Mouse (Mus musculus) MEL (cell line): Measurements from ENCODE around the gene Arhgef2. TPM values are rescaled to one million over a fixed set of nuclear protein-coding genes. Genes with fewer than 3 reads are reported as not detected.

ENCODE experiments used
- DNase-seq: peaks from one replicate; pipeline ENCODE4 v3.0.0; 2011; ENCODE audit warnings: low read depth, low spot score
- H3K27ac ChIP-seq: 2 replicates; pipeline ENCODE4 v1.5.1; 2012; ENCODE audit warnings: low read depth, mild to moderate bottlenecking, control low read depth, low read length, moderate library complexity; ENCODE audit not compliant: control insufficient read depth
- H3K27me3 ChIP-seq, 2 experiments: fragments of 150-350 bp in 1 of 2; sonication (generic) in 1 of 2; 2 replicates each; pipeline ENCODE4 v1.6.1; 2012; ENCODE audit warnings: low read length in 2 of 2, mild to moderate bottlenecking in 2 of 2, improper control_type of control experiment in 1 of 2, moderate library complexity in 1 of 2; ENCODE audit not compliant: insufficient read depth in 2 of 2, control insufficient read depth in 1 of 2
- H3K36me3 ChIP-seq, 2 experiments: 2 replicates each; pipeline ENCODE4 v1.6.1; 2012 to 2014; ENCODE audit warnings: low read length in 2 of 2, improper control_type of control experiment in 1 of 2, inconsistent platforms in 1 of 2, mild to moderate bottlenecking in 1 of 2; ENCODE audit not compliant: insufficient read depth in 2 of 2, control insufficient read depth in 1 of 2
- H3K4me1 ChIP-seq, 2 experiments: fragments of 150-350 bp in 1 of 2; sonication (generic) in 1 of 2; 2 replicates each; pipeline ENCODE4 v1.6.1; 2012; ENCODE audit warnings: low read length in 2 of 2, improper control_type of control experiment in 1 of 2, mild to moderate bottlenecking in 1 of 2; ENCODE audit not compliant: insufficient read depth in 2 of 2, control insufficient read depth in 1 of 2
- H3K4me3 ChIP-seq, 2 experiments: fragments of 150-350 bp in 1 of 2; sonication (generic) in 1 of 2; 2 replicates each; pipeline ENCODE4 v1.5.1; 2012; ENCODE audit warnings: low read depth in 2 of 2, low read length in 2 of 2, mild to moderate bottlenecking in 2 of 2, moderate library complexity in 2 of 2, control low read depth in 1 of 2, improper control_type of control experiment in 1 of 2; ENCODE audit not compliant: control insufficient read depth in 1 of 2, insufficient read depth in 1 of 2
- H3K79me2 ChIP-seq: 2 replicates; pipeline ENCODE4 v1.6.1; 2012; ENCODE audit warnings: mild to moderate bottlenecking, low read length, moderate library complexity; ENCODE audit not compliant: control insufficient read depth, poor library complexity, insufficient read depth
- H3K9ac ChIP-seq: 2 replicates; pipeline ENCODE4 v1.6.1; 2012; ENCODE audit warnings: low read depth, mild to moderate bottlenecking, control low read depth, low read length, moderate library complexity; ENCODE audit not compliant: control insufficient read depth, poor library complexity, severe bottlenecking
- H3K9me3 ChIP-seq: fragments of 150-350 bp; sonication (generic); replicated peaks from 2 replicates; pipeline ENCODE4 v1.6.1; 2012; ENCODE audit warnings: mild to moderate bottlenecking, low read length, improper control_type of control experiment, moderate library complexity; ENCODE audit not compliant: insufficient read depth
- CHD1 ChIP-seq: IDR thresholded peaks from 2 replicates; pipeline ENCODE4 v1.6.1; 2012; ENCODE audit warnings: low read depth, mild to moderate bottlenecking, inconsistent platforms, low read length, improper control_type of control experiment
- CHD2 ChIP-seq: IDR thresholded peaks from 2 replicates; pipeline ENCODE4 v1.6.1; 2011; ENCODE audit warnings: low read length, improper control_type of control experiment
- E2F4 ChIP-seq: IDR thresholded peaks from 2 replicates; pipeline ENCODE4 v1.6.1; 2011; ENCODE audit warnings: low read depth, low read length, improper control_type of control experiment, borderline replicate concordance
- EP300 ChIP-seq, 2 experiments: IDR thresholded peaks; 2 replicates each; pipeline ENCODE4 v1.6.1; 2011; ENCODE audit warnings: improper control_type of control experiment in 2 of 2, low read length in 2 of 2, low read depth in 1 of 2, mild to moderate bottlenecking in 1 of 2
- ETS1 ChIP-seq: IDR thresholded peaks from 2 replicates; pipeline ENCODE4 v1.6.1; 2012; ENCODE audit warnings: low read depth, mild to moderate bottlenecking, inconsistent platforms, low read length, improper control_type of control experiment, moderate library complexity
- GABPA ChIP-seq: IDR thresholded peaks from 2 replicates; pipeline ENCODE4 v1.6.1; 2012; ENCODE audit warnings: low read depth, mild to moderate bottlenecking, inconsistent platforms, low read length, improper control_type of control experiment, moderate library complexity
- HCFC1 ChIP-seq: IDR thresholded peaks from 2 replicates; pipeline ENCODE4 v1.6.1; 2012; ENCODE audit warnings: low read depth, mild to moderate bottlenecking, inconsistent platforms, low read length, improper control_type of control experiment, moderate library complexity
- MAFK ChIP-seq: IDR thresholded peaks from 2 replicates; pipeline ENCODE4 v1.6.1; 2011; ENCODE audit warnings: low read depth, mild to moderate bottlenecking, low read length, improper control_type of control experiment, borderline replicate concordance
- MAX ChIP-seq: IDR thresholded peaks from 2 replicates; pipeline ENCODE4 v1.6.1; 2011; ENCODE audit warnings: low read length, improper control_type of control experiment
- MAZ ChIP-seq: IDR thresholded peaks from 2 replicates; pipeline ENCODE4 v1.6.1; 2012; ENCODE audit warnings: low read depth, mild to moderate bottlenecking, inconsistent platforms, low read length, improper control_type of control experiment
- MEF2A ChIP-seq: IDR thresholded peaks from 2 replicates; pipeline ENCODE4 v1.6.1; 2014; ENCODE audit warnings: low read depth, mild to moderate bottlenecking, inconsistent platforms, low read length, improper control_type of control experiment; ENCODE audit not compliant: poor library complexity, insufficient replicate concordance, severe bottlenecking; ENCODE audit errors: extremely low read depth
- MYC ChIP-seq: IDR thresholded peaks from 2 replicates; pipeline ENCODE4 v1.6.1; 2011; ENCODE audit warnings: low read depth, mild to moderate bottlenecking, low read length, improper control_type of control experiment, moderate library complexity
- NELFE ChIP-seq: IDR thresholded peaks from 2 replicates; pipeline ENCODE4 v1.6.1; 2011; ENCODE audit warnings: low read depth, low read length, improper control_type of control experiment
- NRF1 ChIP-seq: IDR thresholded peaks from 2 replicates; pipeline ENCODE4 v1.6.1; 2014; ENCODE audit warnings: low read depth, mild to moderate bottlenecking, inconsistent platforms, low read length, improper control_type of control experiment, moderate library complexity; ENCODE audit not compliant: poor library complexity, insufficient read depth, severe bottlenecking
- POLR2A ChIP-seq, 2 experiments: IDR thresholded peaks; 2 replicates each; pipeline ENCODE4 v1.6.1; 2011 to 2012; ENCODE audit warnings: low read length in 2 of 2, mild to moderate bottlenecking in 2 of 2, control low read depth in 1 of 2, improper control_type of control experiment in 1 of 2, low read depth in 1 of 2, moderate library complexity in 1 of 2; ENCODE audit not compliant: control insufficient read depth in 1 of 2, insufficient read depth in 1 of 2, poor library complexity in 1 of 2
- POLR2AphosphoS2 ChIP-seq: IDR thresholded peaks from 2 replicates; pipeline ENCODE4 v1.6.1; 2011; ENCODE audit warnings: low read length, improper control_type of control experiment
- SIN3A ChIP-seq: IDR thresholded peaks from 2 replicates; pipeline ENCODE4 v1.6.1; 2012; ENCODE audit warnings: low read length, improper control_type of control experiment, inconsistent platforms
- SMC3 ChIP-seq: IDR thresholded peaks from 2 replicates; pipeline ENCODE4 v1.6.1; 2011; ENCODE audit warnings: low read depth, low read length, improper control_type of control experiment
- TBP ChIP-seq: IDR thresholded peaks from 2 replicates; pipeline ENCODE4 v1.8.0; 2011; ENCODE audit warnings: low read depth, low read length, improper control_type of control experiment
- UBTF ChIP-seq: IDR thresholded peaks from 2 replicates; pipeline ENCODE4 v1.6.1; 2012; ENCODE audit warnings: low read depth, mild to moderate bottlenecking, inconsistent platforms, low read length, improper control_type of control experiment, moderate library complexity, borderline replicate concordance; ENCODE audit not compliant: insufficient read depth
- USF1 ChIP-seq: IDR thresholded peaks from 2 replicates; pipeline ENCODE4 v1.6.1; 2014; ENCODE audit warnings: low read depth, mild to moderate bottlenecking, inconsistent platforms, low read length, improper control_type of control experiment, moderate library complexity
- USF2 ChIP-seq, 2 experiments: IDR thresholded peaks; 2 replicates each; pipeline ENCODE4 v1.6.1; 2011 to 2012; ENCODE audit warnings: improper control_type of control experiment in 2 of 2, low read length in 2 of 2, borderline replicate concordance in 1 of 2, inconsistent platforms in 1 of 2, low read depth in 1 of 2, mild to moderate bottlenecking in 1 of 2; ENCODE audit not compliant: insufficient read depth in 1 of 2
- ZC3H11A ChIP-seq: IDR thresholded peaks from 2 replicates; pipeline ENCODE4 v1.6.1; 2012; ENCODE audit warnings: low read depth, mild to moderate bottlenecking, inconsistent platforms, low read length, improper control_type of control experiment
- ZMIZ1 ChIP-seq: IDR thresholded peaks from 2 replicates; pipeline ENCODE4 v1.6.1; 2012; ENCODE audit warnings: low read depth, mild to moderate bottlenecking, inconsistent platforms, low read length, improper control_type of control experiment, moderate library complexity
- polyA plus RNA-seq, 2 experiments: library from polyadenylated mRNA; stranded (reverse) in 1 of 2; unstranded in 1 of 2; fragments of >175 nt in 1 of 2; fragments of >200 nt in 1 of 2; gene quantifications; 2 replicates each; pipeline versions ENCODE4 v1.2.1 to v1.2.4; 2012; ENCODE audit warnings: low replicate concordance in 2 of 2, low read depth in 1 of 2; ENCODE audit not compliant: insufficient read length in 2 of 2, insufficient read depth in 1 of 2, missing spikeins in 1 of 2
- total RNA-seq: library from RNA; depleted of rRNA; stranded (reverse); fragments of 300-350 nt; gene quantifications from 2 replicates; pipeline ENCODE4 v1.2.3, GENCODE M21; 2012

Arhgef2 gene
- total and polyA plus RNA-seq, 3 experiments = 113 to 183 TPM; not detected in 1

DNA sequence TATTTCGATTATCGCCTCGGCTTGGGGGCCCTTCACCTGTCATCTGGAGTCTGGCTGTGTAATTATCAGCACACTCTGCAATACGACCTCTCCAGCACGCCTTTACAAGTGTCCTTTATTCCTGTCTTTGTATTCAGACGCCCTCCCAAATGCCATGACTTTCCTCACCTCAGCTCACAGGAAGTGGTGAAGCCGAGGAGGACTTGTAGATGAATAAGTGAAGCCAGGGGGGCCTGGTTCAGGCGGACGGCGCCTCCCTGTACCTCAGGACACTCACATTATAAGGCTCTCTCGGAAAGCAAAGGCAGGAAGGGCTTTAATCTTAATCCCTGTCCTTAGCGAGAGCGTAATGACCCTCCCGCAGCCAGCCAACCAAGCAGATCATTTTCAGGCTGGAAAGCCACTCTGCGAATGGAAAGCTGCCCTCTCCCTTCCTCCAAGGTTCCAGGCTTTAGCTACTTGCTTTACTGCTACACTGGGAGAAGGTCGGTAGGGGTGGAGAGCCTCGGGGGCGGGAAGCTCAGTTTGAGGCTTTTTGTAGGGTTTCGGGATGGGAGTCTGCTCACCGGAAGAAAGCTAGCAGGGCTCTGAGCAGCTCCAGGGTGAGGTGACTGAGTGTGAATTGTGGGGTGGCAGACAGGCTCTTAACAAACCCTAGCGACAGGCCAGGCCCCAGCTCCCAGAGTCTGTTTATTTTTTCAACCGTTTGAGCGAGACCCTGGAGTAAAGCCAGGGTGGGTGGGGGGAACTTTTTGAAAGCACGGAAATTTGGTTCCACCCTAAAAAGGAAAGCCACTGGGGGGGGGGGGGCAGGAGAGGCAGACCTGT, 16.6 kb downstream of the Arhgef2 start (continued):
- 0 out of 2 replicates have a peak, but pooled peaks have one; percentile 6 for TF ChIP-seq GABPA
- TF ChIP-seq USF2 (IDR thresholded peaks at IDR 0.05; ENCODE audit: borderline replicate concordance in 1 of 2, insufficient read depth in 1 of 2, low read depth in 1 of 2, low read length in 2 of 2) = no peak
- peak; percentile 25 for TF ChIP-seq NELFE
- TF ChIP-seq UBTF = no peak
- peak; percentile 92 for TF ChIP-seq CHD1
- peak; percentile 80 for TF ChIP-seq MAZ
- no peak for TF ChIP-seq ZC3H11A
- TF ChIP-seq MEF2A = no peak
- TF ChIP-seq POLR2AphosphoS2 = peak; percentile 85

DNA sequence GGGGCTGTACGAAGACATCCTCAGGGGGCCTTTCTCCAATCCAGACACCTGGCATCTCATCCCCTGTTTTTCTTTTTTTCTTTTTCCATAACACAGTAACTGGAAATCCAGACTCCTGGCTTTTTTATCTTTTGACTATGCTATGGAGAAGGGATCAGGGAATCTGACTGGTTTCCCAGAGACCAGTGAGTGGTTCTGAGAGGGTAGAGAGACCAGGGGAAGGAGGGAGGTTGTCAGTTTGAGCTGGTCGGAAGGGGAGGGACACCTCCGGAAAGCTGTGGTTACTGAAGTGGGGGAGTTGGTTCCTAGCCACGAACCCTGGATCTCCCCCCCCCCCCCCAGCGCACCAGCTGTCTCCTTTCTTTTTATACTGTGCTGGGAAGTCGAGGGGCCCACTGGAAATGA, 17.2 kb downstream of the Arhgef2 start:
- Histone ChIP-seq H3K79me2 (peaks cover 78% of the 10 kb centered on the region), H3K9ac (peak overlapping the region; percentile 85), H3K27me3 (no peaks in the 10 kb centered on the region), H3K4me1 (peaks cover 45 to 61% of the 10 kb centered on the region in 2 experiments), H3K27ac (peak overlapping the region; percentile 97), H3K9me3 (no peaks in the 10 kb centered on the region), H3K36me3 (peaks cover 6 to 60% of the 10 kb centered on the region in 2 experiments), H3K4me3 (peak overlapping the region; percentile 78 to 87)
- no peak for TF ChIP-seq MYC
- TF ChIP-seq HCFC1 = peak; percentile 38
- 0 out of 2 replicates have a peak, but pooled peaks have one; percentile 2 for TF ChIP-seq POLR2AphosphoS2
- TF ChIP-seq CHD2 = no peak
- no peak for TF ChIP-seq USF1
- no peak for TF ChIP-seq SIN3A
- peak; percentile 46; the same call in 1 of the 2 replicates for TF ChIP-seq MAZ
- peak in 1 of 2 experiments; percentile 63; a peak in 2 of 4 replicates for TF ChIP-seq EP300 (IDR thresholded peaks at IDR 0.05; ENCODE audit: low read depth in 1 of 2, low read length in 2 of 2)
- no peak for TF ChIP-seq E2F4
- TF ChIP-seq ZMIZ1 = peak; percentile 30; the same call in 1 of the 2 replicates
- peak in 1 of 2 experiments; percentile 63; a peak in 3 of 4 replicates for TF ChIP-seq POLR2A (IDR thresholded peaks at IDR 0.05; ENCODE audit: control insufficient read depth in 1 of 2, insufficient read depth in 1 of 2, low read depth in 1 of 2, low read length in 2 of 2, poor library complexity in 1 of 2)
- TF ChIP-seq NELFE = peak; percentile 62
- TF ChIP-seq TBP = peak; percentile 62
- TF ChIP-seq MAFK = no peak
- no peak for TF ChIP-seq NRF1
- TF ChIP-seq SMC3 = no peak
- 0 out of 2 replicates have a peak, but pooled peaks have one; percentile 65 for TF ChIP-seq ETS1
- TF ChIP-seq CHD1 = peak; percentile 2; the same call in 1 of the 2 replicates
- no peak for TF ChIP-seq MAX
- TF ChIP-seq, all 39 proteins: peak for 10
- peak; percentile 90 for DNase-seq
